Mouse (Mus musculus) olfactory bulb, adult 2 months (tissue): ENCODE measurements around the gene Tespa1. TPM values are rescaled to one million over a fixed set of nuclear protein-coding genes. Genes with fewer than 3 reads are reported as not detected.
"Not testable (repeated sequence)": the region's sequence is repeated elsewhere in the genome, so short reads cannot be mapped to it uniquely, and the experiment has no call there.

Experiments used
- H3K27ac ChIP-seq: fragments of 200-500 bp; 2 replicates; pipeline ENCODE4 v1.5.1; 2012; ENCODE audit warnings: low read depth, low read length; ENCODE audit not compliant: insufficient read depth
- H3K4me1 ChIP-seq: fragments of 200-500 bp; 2 replicates; pipeline ENCODE4 v1.6.1; 2012; ENCODE audit warnings: low read length; ENCODE audit not compliant: control insufficient read depth, insufficient read depth
- H3K4me3 ChIP-seq: fragments of 200-500 bp; 2 replicates; pipeline ENCODE4 v1.5.1; 2012; ENCODE audit warnings: mild to moderate bottlenecking, low read depth, low read length, moderate library complexity; ENCODE audit not compliant: insufficient read depth
- CTCF ChIP-seq: fragments of 200-500 bp; IDR thresholded peaks from 2 replicates; pipeline ENCODE4 v1.5.1; 2012; ENCODE audit warnings: low read depth, mild to moderate bottlenecking, low read length, moderate library complexity; ENCODE audit not compliant: insufficient read depth
- POLR2A ChIP-seq: fragments of 200-500 bp; IDR thresholded peaks from 2 replicates; pipeline ENCODE4 v1.6.1; 2012; ENCODE audit warnings: mild to moderate bottlenecking, low read depth, low read length, moderate library complexity; ENCODE audit not compliant: insufficient read depth
- WGBS: fragments of 180-500 bp; shearing (Covaris S2); methylation state at CpG from one replicate; pipeline ENCODE4 v1.1.7; 2018; 5-methylcytosine and 5-hydroxymethylcytosine counted together
- polyA plus RNA-seq: library from polyadenylated mRNA; stranded (reverse); fragments of >200 nt; gene quantifications from 2 replicates; pipeline ENCODE4 v1.2.4, GENCODE M21; 2012; ENCODE audit warnings: low replicate concordance; ENCODE audit not compliant: missing spikeins, insufficient read depth, insufficient read length

Tespa1 gene
- not detected in 2 replicates for polyA plus RNA-seq

DNA sequence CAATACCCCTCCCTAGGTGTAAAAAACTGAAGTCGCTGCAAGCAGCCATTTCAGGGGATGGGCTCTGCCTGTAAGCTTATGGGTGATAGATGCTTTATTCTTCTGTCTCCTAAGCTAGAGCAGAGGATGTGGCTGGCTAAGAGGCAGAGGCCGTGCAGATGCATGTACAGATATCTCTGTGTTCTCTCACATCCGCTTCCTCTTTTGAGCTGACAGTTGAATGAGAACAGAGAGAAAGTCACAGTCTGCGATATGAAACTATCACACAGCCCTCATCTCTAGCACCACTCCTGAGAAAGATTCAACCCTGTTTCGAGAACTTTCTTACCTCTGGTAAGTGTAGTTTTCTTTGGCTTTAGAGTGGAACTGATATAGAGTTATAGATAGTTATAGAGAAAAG, at the start of gene Tespa1:
Tespa1 (plus strand) TSS at position 234 of the 400 bp plus-strand sequence.
- H3K4me1 ChIP-seq: no peaks in the 10 kb centered on the region
- H3K27ac ChIP-seq: no peak within 1 kb of the TSS
- no peak within 1 kb of the TSS for H3K4me3 ChIP-seq
- no peak for TF ChIP-seq POLR2A
- TF ChIP-seq CTCF: no peak
- 87% methylated on average over 5 of the region's 5 CpGs for WGBS

DNA sequence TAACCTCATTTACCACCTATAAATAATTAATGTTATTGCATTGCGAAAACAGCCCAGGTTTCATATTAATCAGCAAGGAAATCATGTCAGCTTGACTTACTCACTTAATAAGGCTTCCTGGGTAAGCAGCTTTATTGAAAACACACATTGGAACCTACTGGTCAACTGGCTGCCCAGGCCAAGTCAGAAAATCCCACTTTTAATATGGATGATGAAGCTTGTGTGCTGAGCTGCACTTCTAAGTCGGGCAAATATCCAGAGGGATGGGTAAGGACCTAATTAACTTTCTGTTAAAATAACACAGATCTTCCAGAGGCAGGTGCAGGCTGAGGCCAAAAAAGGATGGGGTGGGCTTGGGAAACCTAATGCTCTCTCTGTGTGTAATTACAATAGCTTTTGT, 46.9 kb upstream of the Tespa1 start:
- Histone ChIP-seq H3K4me3 (no peak overlapping the region), H3K27ac (no peak overlapping the region), H3K4me1 (peaks cover 2% of the 10 kb centered on the region; the same call in 1 of the 2 replicates)
- WGBS: 53% methylated on average over 2 of the region's 2 CpGs
- TF ChIP-seq POLR2A (no peak), CTCF (no peak)

DNA sequence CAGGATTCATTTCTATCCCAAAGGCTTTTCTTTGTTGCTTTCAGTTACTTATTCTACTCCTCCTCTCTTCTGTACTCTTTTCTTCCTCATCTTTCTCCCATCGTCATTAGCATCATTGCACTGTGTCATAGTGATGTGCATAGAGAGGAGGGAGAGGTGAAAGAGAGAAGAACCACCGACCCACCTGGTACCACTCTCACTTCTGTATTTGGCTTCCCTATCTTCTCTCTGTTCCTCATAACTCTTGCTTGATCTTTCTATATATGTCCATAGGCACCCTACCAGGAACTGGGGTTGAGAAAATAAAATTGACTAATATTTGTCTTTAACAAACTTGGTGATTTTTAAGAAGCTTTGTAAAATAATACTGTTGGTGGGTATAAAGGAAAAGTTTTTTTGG, 46.2 kb upstream of the Tespa1 start:
- H3K27ac ChIP-seq: no peak overlapping the region
- WGBS: 73% methylated on average over 2 of the region's 2 CpGs
- H3K4me3 ChIP-seq: no peak overlapping the region
- H3K4me1 ChIP-seq: peaks cover 2% of the 10 kb centered on the region; the same call in 1 of the 2 replicates
- TF ChIP-seq POLR2A (no peak), CTCF (no peak)

DNA sequence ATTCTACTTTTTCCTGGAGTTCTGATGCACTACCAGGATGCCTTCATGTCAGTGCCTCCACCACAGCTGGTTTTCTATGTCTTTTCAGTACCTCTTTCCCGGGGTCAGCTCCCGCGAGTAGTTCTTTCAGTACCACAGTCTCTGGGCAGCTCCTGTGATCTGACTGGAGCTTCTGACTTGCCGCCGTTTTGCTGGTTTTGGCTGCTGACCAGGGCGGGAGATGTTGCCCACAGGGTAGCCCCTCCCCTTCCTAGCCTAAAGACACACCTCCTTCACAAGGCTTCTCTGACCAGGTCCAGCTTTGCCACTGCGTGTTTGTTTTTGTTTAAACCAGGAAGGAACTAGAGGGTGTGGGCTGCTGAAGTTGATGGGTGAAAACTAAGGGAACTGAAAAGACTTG, 42.6 kb upstream of the Tespa1 start, which contains the start of gene Neurod4:
Neurod4 (minus strand) TSS at position 175 of the 400 bp plus-strand sequence.
- TF ChIP-seq CTCF (no peak), POLR2A (no peak)
- peaks cover 2% of the 10 kb centered on the region; the same call in 1 of the 2 replicates for H3K4me1 ChIP-seq
- 11% methylated on average over 7 of the region's 7 CpGs for WGBS
- H3K4me3 ChIP-seq: no peak within 1 kb of the TSS
- H3K27ac ChIP-seq: no peak within 1 kb of the TSS

DNA sequence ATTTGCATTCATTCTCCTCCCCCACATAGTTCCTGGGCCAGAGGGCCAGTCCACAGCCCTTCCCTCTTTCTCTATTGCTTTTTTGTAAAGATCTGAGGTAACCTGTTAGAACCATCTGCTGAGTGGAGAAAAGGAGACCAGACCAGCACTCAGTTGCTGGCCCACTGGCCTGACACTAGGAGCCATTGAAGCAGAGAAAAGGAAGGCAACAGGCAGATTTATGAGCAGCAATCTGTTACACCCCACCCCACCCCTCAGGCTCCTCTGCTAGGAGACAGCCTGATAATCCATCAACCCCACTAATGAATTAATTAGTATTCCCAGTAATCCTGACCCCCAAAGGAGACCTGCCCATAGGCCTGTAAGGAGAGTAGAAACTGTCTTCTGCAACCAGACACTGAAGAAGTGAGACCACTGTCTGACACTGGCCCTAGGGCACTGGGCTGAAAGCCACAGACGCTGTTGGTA, 40.7 kb upstream of the Tespa1 start:
- peaks cover 2% of the 10 kb centered on the region; the same call in 1 of the 2 replicates for H3K4me1 ChIP-seq
- H3K4me3 ChIP-seq: no peak overlapping the region
- H3K27ac ChIP-seq: no peak overlapping the region
- WGBS: 61% methylated on average over 1 of the region's 1 CpGs
- TF ChIP-seq CTCF (no peak), POLR2A (no peak)

DNA sequence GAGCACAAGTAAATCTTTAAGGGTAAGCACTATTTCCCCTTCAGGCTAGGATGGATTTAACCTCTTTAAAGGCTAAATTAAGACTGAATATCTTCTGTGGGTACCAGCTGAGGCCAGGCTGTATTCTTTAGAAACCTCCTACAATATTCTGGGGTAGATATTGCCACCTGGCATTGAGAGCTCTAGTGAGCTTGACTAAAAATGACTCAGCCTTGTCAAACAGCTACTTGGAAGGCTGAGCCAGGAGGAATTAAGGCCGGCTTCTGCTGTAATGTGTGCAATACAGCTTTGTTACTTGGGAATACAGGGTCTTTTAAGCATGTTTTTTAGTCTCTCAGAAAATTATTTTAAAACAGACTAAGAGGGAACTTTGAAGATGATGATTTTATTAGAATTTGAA, 35.5 kb upstream of the Tespa1 start:
- Histone ChIP-seq H3K4me3 (no peak overlapping the region), H3K4me1 (no peaks in the 10 kb centered on the region), H3K27ac (no peak overlapping the region)
- TF ChIP-seq CTCF: no peak
- TF ChIP-seq POLR2A: no peak
- WGBS: 33% methylated on average over 1 of the region's 1 CpGs

DNA sequence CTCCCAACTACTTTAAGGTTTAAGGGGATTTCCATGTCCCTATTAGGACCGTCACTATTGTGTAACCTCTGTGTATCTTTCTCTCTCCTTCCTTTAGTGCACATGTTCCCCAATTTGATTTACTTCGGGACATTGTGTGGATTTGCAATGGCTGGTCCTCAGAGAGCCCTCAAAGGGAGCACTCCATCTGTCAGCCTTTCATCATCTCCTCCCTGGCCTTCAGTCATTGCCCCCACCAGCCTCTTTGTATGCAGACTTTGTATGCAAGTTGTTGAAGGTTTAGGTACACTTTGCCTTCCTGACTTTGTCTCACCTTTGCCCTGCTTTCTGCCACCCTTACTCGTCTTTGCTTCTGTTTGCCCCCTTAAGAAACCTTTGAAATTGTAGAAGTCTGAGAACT, 34.7 kb upstream of the Tespa1 start:
- WGBS: 61% methylated on average over 3 of the region's 3 CpGs
- H3K4me3 ChIP-seq: no peak overlapping the region
- TF ChIP-seq POLR2A (no peak), CTCF (no peak)
- no peaks in the 10 kb centered on the region for H3K4me1 ChIP-seq
- no peak overlapping the region for H3K27ac ChIP-seq

DNA sequence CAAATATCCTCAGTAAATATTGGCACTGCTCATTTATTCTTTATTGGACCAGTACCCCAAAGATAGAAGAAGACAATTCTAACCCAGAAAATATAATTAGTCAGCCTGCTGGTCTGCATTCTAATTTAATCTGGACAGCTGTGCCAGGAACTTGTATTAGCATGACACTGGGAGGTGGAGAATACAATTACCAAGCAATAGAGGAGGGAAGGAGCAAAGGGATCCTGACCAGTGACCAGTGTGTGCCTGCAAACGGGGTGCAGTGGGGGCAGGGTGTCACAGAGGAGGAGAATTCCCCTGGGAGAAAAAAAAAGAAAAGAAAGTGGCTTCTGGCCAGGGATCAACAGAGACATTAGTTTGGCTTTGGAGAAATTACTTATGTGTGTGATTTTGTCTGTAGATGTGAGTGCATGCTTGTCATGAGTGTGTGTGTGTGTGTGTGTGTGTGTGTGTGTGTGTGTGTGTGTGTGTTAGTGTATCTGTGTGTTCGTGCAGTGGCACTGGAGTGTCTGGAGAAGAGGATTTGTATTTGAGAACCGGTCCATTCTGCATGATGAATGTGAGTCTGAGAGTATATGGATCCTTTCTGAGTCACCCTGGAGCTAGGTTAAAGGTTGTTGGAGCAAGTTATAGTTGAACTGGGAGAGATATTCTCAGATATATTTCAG, 28.8 kb upstream of the Tespa1 start:
- H3K4me1 ChIP-seq: no peaks in the 10 kb centered on the region; the same call in 1 of the 2 replicates
- 27% methylated on average over 3 of the region's 3 CpGs for WGBS
- H3K27ac ChIP-seq: no peak overlapping the region
- TF ChIP-seq POLR2A: no peak
- TF ChIP-seq CTCF: no peak
- no peak overlapping the region for H3K4me3 ChIP-seq

DNA sequence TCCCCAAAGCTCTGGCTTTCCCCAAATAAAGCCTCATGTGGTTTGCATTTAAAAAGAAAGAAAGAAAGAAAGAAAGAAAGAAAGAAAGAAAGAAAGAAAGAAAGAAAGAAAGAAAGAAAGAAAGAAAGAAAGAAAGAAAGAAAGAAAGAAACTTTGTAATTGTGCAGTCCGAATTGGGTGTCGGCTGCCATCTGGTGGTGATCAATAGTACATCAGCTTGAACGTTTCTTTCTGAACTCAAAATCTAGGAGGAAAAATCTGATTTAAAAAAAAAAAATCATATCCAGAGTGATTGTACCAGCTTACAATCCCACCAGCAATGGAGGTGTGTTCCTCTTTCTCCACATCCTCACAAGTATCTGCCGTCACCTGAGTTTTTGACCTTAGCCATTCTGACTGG, 23.9 kb upstream of the Tespa1 start:
- WGBS: 17% methylated on average over 4 of the region's 4 CpGs
- H3K27ac ChIP-seq, H3K4me3 ChIP-seq, H3K4me1 ChIP-seq: not testable (repeated sequence)

DNA sequence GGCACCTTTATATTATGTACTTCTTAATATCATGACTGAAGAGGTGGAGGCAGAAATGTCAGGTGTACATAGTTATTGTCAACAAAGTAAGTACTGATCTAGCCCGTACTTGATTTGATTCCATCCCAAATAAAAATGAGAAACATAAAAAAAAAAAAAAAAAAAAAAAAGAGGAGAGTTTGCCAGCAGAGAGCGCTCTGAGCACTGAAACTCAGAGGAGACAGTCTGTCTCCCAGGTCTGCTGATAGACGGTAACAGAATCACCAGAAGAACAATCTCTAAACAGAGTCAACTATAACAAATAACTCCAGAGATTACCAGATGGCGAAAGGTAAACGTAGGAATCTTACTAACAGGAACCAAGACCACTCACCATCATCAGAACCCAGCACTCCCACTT, 18.5 kb upstream of the Tespa1 start:
- 93% methylated on average over 4 of the region's 5 CpGs for WGBS

More for the DNA sequence above, 18.5 kb upstream of the Tespa1 start:
- H3K27ac ChIP-seq, H3K4me3 ChIP-seq, H3K4me1 ChIP-seq: not testable (repeated sequence)
